Mouse (Mus musculus) regulatory T cell (primary cell): ENCODE results near the gene Kctd20.

Experiments
- in situ Hi-C: fragments of 300-600 bp; cut with MboI, MseI; formaldehyde crosslinking; loops from one replicate; pipeline ENCODE4 v1.15.1; 2025; ENCODE audit warnings: high pct_unique_total_duplicates

The Kctd20 gene

DNA sequence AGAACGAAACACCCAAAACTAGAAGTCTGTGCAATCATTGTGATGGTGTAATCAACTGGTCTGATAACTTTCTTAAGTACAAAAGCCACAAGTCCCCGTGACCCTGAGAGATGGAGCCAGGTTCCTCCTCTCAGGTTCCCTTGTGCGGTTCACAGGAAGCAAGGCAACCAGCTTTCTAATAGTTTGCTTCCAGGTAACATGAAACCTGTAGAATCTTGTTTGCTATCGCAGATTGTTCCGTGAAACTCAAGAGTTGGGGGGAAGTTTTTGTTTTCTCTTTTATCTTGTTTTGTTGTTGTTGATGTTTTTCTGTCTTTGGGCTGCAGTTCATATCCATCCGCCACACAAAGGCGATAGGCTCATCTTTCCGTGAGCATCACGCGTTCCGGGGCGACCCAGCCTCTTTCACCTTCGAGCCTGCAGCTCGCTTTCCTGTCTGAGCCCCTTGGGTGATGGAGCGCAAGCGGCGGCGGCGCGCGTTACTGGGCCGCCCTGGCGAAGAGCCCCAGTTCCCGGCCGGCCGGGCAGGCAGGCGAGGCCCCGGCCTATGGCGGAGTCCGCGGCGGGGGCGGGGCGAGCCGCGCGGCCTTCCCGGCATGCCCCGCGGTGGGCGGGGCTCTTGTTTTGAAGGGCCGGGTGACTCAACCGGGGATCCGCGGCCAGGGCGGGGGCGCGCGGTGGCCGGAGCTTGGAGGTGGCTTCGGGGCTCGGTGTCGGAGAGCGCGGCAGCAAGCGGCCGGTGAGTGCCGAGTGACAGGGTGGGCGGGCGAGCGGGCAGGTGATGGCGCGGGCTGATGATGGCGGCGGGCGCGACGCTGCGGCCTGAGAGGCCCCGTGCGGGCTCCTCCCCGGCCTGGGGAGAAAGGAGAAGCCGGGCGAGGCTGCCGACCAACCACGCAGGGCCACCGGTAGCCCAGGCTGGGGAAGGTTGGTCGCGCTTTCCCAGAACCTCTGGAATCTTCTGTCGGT lies at the start of gene Kctd20:
Gene Kctd20 (plus strand): TSS at position 120 of the 969 bp plus-strand sequence.
- in situ Hi-C loops: no loop called here

DNA sequence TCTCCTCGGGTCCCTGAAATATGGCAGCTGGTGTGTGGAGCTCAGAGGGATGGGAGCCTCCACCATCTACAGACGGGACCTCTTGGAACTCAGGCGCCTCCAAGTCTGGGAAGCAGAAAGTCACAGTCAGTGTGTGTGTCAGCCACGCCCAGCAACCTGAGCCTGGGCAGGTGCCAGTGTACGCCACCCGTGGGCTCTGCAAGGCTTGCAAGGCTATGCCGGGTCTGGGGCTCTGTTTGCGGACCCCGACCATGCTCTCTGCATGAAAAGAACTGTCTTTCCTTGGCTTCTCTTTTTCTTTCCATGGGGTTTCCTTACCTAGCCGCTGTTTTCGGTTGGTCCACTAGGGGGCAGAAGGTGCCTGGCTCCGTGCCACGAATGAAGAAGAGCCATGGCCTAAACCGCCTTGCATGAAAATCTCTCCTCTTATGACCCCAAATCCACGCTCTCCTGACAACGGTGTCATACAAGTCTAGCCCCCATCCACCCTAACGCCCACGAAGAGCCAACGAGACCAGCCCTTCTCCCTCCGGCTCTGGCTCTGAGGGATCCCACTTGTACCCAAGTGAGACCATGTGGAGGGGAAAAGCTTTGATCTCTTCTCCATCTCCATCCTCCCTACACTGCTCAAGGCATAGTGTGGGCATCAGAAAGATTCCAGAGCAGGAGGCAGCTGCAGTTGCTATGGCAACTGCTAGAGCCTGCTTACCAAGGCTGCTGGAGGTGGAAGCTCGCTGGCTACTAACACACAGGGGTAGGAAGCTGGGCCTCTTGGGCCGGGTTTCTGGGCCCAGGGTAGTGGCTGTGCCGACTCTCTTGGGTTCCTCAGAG lies 47.0 kb upstream of the Kctd20 start:
- in situ Hi-C loops: no loop called here

DNA sequence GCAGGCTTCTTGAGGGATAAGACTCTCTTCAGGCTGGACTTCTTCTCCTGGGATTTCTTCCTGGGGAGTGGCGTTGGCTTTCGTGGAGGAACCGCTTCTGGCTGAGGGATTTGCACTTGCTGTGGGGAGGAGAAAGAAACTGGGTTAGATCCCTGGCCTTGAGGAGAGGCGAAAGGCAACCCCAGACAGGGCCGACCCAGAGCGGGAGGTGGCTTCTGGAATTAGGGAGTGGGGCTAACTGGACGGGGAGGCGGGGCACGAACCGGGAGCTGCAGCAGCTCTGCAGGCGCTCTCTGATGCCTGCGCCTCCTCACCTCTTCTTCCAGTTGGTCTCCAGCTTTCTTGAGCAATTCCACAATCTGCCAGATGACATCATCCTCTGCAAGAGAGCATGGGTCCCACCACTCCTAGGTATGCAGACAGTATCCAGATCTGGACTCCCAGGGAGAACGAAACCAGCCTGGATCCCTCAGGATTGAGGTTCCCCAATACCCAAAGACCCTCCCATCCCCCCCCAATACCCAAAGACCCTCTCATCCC lies 46.3 kb upstream of the Kctd20 start:
- in situ Hi-C loops: no loop called here

DNA sequence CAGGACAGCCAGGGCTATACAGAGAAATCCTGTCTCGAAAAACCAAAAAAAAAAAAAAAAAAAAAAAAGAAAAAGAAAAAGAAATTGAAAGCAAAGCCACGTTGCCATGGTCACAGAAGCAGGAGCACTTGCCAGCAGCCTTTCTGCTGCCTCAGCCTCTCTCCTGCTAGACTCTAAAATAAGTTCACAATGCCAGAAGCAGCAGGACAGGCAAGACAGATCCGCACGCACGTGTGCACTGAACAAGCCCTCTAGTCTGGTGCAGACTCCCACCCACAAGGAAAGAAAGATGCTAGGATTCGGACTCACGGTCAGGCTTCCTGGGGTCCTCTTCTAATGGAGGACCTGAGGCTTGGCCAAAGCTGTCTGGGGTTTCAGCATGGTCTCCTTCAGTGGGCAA lies 43.8 kb upstream of the Kctd20 start:
- in situ Hi-C loops: no loop called here

DNA sequence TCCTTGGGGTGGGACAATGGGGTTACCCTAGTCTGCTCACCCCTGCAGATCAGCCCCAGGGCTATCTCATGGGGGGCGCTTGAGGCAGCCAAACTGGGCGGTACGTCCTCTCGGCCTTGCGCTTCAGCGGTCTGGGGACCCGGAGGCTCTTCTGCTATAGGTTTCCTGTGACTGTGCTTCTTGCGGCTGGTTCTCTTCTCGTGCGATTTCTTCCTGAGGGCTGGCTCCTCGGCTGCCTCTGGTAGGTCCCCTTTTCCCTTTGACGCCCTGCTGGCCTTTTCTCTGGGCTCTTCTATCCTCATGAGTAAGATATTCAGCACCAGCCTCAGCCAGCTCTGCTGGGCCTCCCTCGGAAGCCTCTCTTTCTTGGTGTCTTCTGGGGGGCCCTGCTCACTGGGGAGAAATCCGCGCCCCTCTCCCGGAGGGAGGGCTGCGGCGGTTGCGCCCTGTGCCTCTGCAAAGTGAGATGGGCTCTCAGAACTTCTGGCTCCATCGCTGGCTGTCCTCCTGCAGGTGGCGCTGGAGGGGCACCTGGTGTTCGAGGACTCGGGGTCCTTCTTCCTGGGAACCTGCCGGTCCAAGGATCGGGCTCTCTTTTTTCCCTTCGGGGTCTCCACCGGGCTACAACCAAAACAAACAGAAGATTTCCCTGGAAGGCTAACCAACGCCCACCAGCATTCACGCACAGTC lies 42.4 kb upstream of the Kctd20 start:
- in situ Hi-C loops: no loop called here

DNA sequence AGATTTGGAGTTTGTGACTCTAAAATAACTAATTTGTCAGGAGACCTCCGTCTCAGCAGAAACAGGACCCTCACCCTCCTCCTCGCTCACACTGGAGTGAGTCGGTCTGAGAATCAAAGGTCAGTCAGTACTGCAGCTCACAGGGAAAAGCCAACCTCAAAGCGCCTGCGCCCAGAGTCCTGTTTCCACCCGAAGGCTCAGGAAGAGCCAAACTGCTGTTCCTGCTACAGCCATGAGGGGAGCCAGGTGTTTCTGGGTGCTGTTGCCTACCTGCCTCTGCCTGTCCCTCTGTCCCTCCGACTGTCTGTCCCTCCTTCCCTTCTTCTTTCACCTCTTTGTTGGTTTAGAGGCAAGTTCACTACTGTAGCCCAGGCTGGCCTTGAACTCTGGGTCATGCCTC lies 41.6 kb upstream of the Kctd20 start:
- in situ Hi-C loops: no loop called here

DNA sequence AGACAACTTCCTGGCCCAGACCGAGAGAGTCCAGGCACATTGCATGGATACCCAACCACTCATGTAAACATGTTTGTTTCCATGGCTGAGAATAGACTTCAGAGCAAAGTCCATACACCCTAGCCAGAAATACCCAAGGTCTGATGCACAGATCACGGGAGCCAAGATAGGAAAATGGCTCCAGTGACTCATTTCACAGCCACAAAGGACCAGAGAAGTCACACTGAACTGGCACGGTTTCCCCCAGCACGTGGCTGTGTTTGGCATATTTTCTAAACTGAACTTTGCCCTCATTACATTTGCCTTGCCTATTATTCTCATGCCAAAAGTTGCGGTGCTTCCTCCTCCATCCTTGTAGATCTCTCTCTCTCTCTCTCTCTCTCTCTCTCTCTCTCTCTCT lies 38.5 kb upstream of the Kctd20 start:
- in situ Hi-C loops: no loop called here

DNA sequence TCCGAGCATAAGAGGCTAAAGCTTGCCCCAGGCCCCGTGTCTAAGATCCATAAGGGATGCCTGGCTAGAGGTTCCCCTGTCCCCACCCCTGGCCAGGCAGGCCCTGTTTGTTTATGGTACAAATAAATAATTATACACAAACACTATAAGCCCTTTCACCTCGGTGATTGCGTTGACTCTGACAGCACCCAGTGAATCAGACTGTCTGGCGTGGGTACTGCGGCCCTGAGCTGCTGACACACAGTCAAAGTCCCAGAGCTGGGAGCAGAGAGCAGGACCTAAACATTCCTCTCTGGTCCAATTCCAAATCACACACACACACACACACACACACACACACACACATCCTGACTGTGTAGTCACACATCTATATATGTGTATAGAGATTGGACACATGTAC lies 37.8 kb upstream of the Kctd20 start:
- in situ Hi-C loops: no loop called here

DNA sequence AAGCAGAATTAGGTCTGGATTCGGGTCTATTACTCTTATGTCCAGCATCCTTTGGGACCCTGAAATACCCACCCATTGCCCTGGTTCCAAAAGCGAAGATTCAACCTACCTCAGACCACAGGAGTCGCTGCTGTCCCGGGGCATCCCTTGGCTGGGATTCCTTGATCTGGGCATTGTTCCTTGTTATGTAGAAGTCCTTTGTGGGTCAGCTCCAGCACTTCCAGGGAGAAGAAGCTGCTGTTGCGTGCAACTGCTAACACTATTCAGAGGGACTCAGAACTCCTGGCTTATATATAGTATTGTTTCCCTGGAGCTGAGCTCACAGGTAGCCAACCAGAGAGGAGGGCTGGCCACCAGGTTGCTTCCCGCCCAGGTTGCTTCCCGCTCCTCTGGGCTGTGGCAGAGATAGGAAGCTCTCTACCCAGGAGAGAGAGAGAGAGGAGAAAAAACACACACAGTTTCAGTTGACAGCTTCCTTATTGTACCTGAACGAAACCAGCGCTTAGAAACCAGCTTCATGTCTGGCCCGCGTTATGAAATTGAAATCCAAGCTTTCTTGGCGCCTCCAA lies 36.6 kb upstream of the Kctd20 start, which contains the start of gene 4930539E08Rik:
Gene 4930539E08Rik (minus strand): TSS at position 265 of the 569 bp plus-strand sequence.
- in situ Hi-C loops: no loop called here

DNA sequence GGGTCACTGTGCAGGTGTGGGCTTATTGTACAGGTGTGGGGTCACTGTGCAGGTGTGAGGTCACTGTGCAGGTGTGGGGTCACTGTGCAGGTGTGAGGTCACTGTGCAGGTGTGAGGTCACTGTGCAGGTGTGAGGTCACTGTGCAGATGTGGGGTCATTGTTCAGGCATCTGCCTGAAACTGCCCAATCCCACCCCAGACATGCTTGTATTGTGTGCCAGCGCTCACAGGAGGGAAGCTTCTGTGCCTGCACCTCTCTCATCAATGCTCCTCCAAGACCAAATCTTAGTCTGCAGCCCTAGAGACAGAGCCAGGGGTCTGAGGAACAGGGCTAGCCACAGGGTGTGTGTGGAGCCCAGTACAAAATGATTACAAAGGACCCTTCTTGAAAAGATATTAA lies 35.2 kb upstream of the Kctd20 start:
- in situ Hi-C loops: no loop called here

DNA sequence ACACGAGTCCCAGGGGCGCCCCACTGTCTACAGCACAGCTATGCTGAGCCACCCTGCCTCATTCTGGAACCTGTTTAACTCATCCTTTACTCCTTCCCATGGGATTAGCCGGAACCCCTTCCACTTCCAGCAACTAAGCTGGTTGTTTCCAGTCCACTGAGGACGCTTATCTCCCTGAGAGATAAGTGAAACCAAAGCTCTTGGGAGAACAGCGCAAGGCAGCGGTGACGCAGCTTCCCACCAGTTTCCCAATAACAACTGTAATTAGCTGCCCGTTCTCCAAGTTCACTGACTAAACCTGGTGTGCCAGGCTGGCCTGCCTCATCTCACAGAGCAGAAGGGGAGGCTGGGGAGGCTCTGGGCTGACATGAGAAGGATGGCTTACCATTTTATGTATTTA lies 30.7 kb upstream of the Kctd20 start:
- in situ Hi-C loops: no loop called here

DNA sequence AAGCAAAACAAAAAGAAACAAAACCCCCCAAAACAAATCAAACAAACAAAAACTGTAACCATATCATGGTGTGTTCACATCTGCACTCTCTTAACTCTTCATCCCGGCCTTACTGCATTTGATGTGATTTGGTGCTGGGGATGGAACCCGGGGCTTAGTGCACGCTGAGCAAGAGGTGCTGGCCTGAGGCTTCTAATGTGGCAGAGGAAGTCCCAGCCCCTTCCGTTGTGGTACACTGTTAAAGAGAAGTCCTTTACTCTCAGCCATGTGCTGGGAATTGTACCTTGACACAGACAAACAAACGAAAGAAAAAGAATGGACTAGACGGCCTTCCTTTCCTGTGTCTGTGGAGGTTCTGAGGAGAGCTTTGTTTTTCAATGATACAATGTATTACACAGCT lies 29.7 kb upstream of the Kctd20 start:
- in situ Hi-C loops: no loop called here

DNA sequence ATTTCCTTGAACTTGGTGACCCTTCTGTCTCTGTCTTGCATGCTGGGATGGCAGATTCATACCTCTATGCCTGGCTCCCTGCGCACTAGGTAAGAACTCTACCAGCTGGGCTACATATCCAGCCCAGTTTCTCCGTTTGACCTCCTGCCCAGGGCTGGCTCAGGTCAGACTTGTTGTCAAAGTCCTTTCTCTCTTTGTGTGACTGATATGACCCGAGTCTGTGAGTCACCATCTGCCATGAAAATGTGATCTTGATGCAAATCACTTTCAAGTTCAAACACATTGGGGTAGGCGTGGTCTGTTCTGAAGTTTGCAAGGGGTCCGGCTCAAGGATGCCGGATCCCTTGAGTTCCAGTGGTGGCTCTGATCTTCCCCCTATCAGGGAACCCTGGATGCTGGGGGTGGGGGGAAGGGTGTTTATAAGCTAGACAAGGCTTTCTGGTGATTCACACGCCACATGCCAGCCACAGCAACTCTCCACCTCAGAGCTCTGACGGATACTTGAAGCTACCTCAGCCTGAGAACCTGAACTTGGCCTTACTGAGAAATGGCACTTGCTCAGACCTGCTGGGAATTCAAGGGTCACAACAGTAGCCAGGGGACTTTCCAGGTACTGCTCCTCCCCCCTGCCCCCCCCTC lies 26.7 kb upstream of the Kctd20 start:
- in situ Hi-C loops: no loop called here

DNA sequence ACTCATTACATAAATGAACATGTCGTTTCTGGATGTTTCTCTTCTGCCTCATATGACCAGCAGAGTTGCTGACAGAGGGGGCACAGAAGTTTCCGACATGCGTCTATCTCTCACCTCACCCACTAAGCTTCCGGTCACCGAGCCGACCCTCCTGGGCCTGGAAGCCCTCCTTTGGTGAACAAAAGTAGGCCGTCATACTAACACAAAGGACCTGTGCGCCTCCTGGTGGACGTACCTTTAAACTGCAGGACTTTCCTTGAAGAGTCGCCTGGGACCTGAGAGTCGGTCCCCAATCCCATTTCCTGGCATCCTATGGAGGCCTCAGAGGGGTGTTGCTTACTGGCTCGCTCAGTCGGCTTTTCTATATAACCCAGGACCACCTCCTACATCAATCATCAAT lies 25.4 kb upstream of the Kctd20 start:
- in situ Hi-C loops: no loop called here

DNA sequence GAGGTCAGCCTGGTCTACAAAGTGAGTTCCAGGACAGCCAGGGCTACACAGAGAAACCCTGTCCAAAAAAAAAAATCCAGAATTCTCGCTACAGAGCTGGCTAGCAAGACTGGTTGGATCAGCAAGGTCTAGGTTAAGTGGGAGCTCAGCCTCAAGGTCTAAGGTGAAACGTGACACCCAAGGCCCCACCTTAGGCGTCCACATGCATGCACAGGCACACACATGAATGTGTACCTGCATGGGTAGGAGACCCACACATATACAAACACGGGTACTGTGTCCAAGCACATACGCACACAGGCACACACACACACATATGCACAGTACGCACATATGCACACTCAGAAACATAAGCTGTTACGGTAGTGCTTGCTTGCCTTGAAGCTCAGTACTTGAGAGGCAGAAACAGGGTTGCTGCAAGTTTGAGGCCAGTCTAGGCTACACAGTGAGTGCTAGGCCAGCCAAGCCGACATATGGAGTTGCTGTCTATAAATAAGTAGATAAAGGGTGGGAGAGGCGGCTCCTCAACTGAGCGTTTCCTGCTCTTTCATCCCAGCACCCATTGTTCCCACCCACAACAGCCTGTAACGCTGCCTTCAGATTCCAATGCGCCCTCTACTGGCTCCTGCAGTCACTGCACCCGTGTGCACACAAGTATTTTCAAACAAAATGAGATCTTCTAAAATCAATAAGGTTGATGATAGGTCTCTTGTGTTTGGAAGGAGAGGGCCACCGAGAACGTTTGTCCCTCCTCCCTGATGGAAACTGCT lies 24.7 kb upstream of the Kctd20 start:
- in situ Hi-C loops: no loop called here

DNA sequence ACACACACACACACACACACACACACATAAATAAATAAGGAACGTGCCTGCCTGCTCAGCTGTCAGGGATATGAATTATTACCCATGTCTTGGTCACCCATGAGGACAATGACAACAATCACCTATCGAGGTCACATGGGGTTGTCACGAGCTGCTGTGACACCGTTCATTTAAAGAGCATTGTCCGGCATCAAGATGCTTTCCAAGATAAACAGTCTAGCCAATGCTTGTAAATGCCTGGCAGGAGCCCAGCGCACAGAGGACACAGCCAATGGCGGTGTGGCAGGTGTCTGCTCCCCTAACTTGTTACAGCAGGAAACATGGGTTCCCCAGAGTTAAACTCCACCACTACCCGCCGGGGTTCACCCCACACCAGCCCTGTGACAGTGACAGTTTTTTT lies 23.7 kb upstream of the Kctd20 start:
- in situ Hi-C loops: no loop called here

DNA sequence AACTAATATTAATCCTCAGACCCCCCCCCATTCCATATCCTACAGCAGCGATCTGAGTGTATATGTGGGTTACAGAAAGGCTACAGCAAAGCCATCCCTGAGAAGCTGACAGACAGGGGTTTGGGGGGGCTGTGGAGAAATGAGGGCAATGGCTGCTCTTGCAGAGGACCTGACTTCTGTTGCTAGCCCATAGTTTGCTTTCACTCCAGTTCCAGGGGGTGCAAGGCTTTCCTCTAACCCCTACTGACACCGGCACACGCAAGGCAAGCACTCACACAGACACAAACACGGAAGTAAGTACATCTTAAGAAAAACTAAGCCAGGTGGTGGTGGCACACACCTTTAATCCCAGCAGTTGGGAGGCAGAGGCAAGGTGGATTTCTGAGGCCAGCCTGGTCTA lies 22.4 kb upstream of the Kctd20 start:
- in situ Hi-C loops: no loop called here

DNA sequence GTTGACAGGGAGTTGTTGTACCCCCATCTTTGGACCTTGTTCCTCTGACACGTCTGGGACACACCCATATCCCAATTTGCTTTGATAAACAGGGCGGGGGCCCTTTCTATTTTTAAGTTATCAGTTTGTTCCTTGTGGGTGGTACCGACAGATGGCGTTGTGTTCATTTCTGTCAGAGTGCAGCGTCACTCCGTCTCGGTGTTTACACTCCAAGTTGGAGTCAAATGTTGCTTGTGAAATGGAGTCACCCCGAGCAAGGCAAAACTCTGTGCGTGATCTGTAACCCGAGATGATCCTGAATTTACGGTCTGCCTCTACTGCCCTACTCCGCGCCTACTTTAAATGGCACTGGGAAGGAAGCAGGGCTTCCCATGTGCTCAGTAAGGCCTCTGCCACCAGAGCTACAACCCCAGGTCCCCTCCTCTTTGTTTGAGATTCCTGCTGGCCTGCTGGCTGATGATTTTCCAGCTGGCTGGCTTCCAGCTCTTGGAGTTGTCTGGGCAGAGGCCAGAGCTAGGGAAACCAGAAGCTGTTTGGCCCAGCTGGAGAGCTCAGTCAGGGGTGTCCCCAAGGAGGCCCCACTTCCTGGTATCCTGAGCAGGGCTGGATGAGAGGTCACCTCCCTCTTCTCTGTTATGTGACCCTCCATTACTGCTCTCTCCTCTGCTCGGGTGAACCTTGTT lies 21.2 kb upstream of the Kctd20 start:
- in situ Hi-C loops: no loop called here

DNA sequence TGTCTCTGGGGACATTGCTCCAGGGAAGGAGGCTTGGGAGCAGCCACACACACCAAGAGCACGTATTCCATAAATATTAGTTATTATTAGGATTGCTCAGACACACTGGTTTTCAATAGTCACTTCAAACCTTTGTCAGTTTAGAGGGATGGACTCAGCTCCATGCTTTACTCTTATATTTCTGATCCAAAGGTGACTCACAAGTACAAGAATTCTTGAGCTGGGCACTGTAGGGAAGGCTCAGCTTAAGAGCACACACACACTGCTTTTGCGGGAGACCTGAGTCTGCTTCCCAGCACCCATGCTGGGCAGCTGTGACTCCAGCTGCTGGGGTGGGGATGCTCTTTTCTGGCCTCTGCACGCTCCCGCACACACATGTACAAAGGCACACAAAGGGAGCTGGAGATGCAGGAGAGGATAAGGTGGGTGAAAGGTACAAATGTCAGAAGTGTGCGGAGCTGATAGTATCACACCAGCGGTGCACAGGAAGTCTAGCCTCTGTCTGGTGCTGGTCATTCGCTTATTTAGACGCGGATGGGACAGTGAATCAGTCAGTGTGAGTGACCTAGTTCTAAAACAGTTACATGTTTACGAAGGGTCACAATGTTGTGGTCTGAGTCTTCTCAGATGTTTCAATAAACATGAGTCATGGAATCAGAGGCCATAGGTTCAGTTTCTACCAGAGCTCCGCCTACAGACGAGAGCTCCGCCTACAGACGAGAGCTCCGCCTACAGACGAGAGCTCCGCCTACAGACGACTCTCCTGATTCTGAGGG lies 20.1 kb upstream of the Kctd20 start:
- in situ Hi-C loops: no loop called here
